Mouse (Mus musculus) embryonic fibroblast, embryonic 13.5 days (primary cell): ENCODE measurements around the gene Hist1h2bh.

Source experiments
- CTCF ChIP-seq: IDR thresholded peaks from 2 replicates; pipeline ENCODE4 v1.5.1; 2011; ENCODE audit warnings: mild to moderate bottlenecking, control low read depth, low read length, moderate library complexity, borderline replicate concordance; ENCODE audit not compliant: insufficient read depth
- POLR2A ChIP-seq: IDR thresholded peaks from 2 replicates; pipeline ENCODE4 v1.6.1; 2011; ENCODE audit warnings: low read depth, mild to moderate bottlenecking, control low read depth, low read length, moderate library complexity

DNA sequence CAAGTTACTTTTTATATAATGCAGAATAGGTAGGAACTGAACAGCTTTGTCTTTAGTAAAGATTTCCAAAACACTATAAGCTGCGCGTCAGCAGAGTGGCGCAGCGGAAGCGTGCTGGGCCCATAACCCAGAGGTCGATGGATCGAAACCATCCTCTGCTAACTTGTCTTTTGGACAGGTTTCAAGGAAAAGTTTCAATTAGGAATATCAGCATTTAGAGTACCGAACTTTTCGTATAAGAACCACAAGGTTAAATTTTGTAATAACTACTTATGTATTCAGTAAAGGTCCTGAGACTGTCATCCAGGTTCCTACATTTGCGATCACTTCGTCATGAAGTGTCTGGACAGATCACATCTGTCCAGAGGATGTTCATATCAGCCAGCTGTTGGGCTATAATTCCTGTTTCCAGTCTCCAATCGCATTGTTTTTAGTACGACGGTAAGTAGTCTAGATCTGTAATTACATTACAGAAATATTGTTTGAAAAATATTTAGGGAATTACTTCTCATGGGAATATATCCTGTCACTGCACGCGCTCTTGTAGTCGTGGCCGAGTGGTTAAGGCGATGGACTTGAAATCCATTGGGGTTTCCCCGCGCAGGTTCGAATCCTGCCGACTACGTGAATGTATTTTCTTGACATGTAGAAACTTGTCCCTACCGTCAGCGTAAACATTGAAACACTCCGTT lies 25.4 kb downstream of the Hist1h2bh start:
- TF ChIP-seq CTCF (no peak), POLR2A (no peak)
